Mouse (Mus musculus) layer of hippocampus, adult 2 months (tissue): ENCODE measurements around the gene Mgst1. TPM values are rescaled to one million over a fixed set of nuclear protein-coding genes. Genes with fewer than 3 reads are reported as not detected.

Experiments used
- DNase-seq, 2 experiments: peaks; one replicate each; pipeline ENCODE4 v3.0.0; 2022; ENCODE audit warnings: low spot score in 2 of 2
- H3K27ac ChIP-seq: fragments of 200-600 bp; 2 replicates; pipeline ENCODE4 v1.8.1; 2022
- H3K4me3 ChIP-seq: fragments of 200-600 bp; 2 replicates; pipeline ENCODE4 v1.8.1; 2022; ENCODE audit warnings: mild to moderate bottlenecking
- CTCF ChIP-seq: fragments of 200-600 bp; conservative IDR thresholded peaks from 2 replicates; pipeline ENCODE4 v1.8.1; 2022; ENCODE audit warnings: antibody characterized with exemption, mild to moderate bottlenecking, moderate library complexity
- long read RNA-seq, 2 experiments: library from polyadenylated mRNA; stranded (forward); transcript quantifications; one replicate each; pipeline ENCODE4 v2.0.0; 2021; ENCODE audit warnings: borderline mapping rate in 2 of 2
- total RNA-seq, 2 experiments: library from RNA; stranded (reverse); gene quantifications; 2 replicates each; pipeline ENCODE4 v1.2.3; 2021

Gene Mgst1
- total RNA-seq, result 10 to 100 TPM; 11.2 to 15.1 TPM
- long read RNA-seq, experiment 1, transcript Mgst1-201 (4 exons, 1,167 nt), result major isoform, 9 of 9 reads
- long read RNA-seq, experiment 1, partial matches to known transcripts, result 0 of 9 reads
- long read RNA-seq, experiment 1, other reads (novel, unspliced or antisense), result 0 of 9 reads
- long read RNA-seq, experiment 2, transcript Mgst1-201 (4 exons, 1,167 nt), result major isoform, 11 of 12 reads
- long read RNA-seq, experiment 2, partial matches to known transcripts, result 1 of 12 reads
- long read RNA-seq, experiment 2, other reads (novel, unspliced or antisense), result 0 of 12 reads

- Histone ChIP-seq H3K27ac (0 out of 2 replicates have a peak within 1 kb of the TSS, but pooled peaks have one; percentile 7), H3K4me3 (peak within 1 kb of the TSS; percentile 44)
- no peak for TF ChIP-seq CTCF
- DNase-seq, result no peak
These were observed at the start of gene Mgst1 for GRCm38 (mm10) chr6:138139930-138140329. Gene Mgst1, plus strand, starts transcription at chr6:138140316.

DNA sequence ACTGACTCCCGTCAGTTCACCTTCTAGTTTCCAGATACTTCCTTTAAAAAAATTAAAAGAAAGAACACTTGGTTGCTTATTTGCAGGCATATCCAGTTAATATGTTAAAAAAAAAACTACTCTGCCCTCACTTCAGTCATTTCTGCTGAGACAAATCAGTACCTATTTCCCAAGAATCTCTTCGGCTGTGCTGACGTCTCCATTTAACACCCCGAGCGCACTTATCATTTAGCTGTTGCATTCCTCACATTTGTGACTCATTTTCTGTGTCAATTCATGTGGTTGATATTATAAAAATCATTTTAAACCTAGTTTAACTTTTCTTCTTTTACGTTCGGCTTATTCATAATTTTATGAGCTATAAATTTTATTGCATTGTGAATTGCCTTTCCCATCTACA is 47.7 kb upstream of the Mgst1 start:
- no peak for DNase-seq
- no peak overlapping the region for H3K4me3 ChIP-seq
- TF ChIP-seq CTCF, result no peak
- H3K27ac ChIP-seq, result no peak overlapping the region

GRCm38 (mm10) chr6:138095060-138095459 is 45.1 kb upstream of the Mgst1 start:
- no peak for DNase-seq
- no peak for TF ChIP-seq CTCF
- H3K27ac ChIP-seq, result no peak overlapping the region
- no peak overlapping the region for H3K4me3 ChIP-seq

DNA sequence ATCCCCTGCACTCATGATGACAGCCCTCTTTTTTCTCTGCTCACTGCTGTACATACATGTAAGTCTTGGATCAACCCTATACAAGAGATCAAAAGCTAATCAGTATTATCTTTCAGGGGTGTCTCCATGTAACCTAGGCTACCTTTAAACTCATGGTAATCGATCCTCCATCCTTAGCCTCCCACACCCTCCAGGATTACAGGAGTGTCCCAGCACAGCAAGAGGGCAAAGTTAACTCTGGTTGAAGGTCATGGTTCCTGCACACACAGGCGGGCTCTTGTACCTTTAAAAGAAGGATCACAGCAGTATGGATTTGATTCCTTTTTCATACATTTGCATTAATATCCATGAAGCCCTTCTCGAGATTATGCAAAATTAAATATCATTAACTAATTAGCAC is 40.5 kb upstream of the Mgst1 start:
- no peak overlapping the region for H3K4me3 ChIP-seq
- no peak for TF ChIP-seq CTCF
- DNase-seq, result no peak
- no peak overlapping the region for H3K27ac ChIP-seq

- DNase-seq, result no peak
- Histone ChIP-seq H3K4me3 (no peak overlapping the region), H3K27ac (no peak overlapping the region)
- TF ChIP-seq CTCF, result no peak
These were observed 38.3 kb upstream of the Mgst1 start for GRCm38 (mm10) chr6:138101843-138102242.

DNA sequence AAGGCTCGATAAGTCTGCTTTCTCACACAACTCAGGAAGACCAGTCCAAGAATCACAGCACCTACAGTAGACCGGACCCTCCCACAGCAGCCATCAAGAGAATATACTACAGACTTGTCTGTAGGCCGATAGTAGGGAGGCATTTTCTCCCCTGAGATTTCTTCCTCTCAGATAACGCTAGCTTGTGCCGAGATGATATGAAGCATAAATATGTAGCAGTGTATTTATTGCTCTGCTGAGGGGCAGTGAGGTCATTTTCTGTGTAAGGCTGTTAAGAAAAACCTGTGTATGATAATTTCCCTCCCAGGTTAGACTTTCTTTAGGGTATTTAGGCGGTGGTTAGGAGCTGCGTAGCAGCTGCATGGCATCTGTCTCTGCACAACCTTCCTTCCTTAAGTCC is 37.2 kb upstream of the Mgst1 start:
- TF ChIP-seq CTCF, result no peak
- H3K4me3 ChIP-seq, result no peak overlapping the region
- no peak for DNase-seq
- no peak overlapping the region for H3K27ac ChIP-seq

GRCm38 (mm10) chr6:138104559-138104958 is 35.6 kb upstream of the Mgst1 start:
- Histone ChIP-seq H3K27ac (no peak overlapping the region), H3K4me3 (no peak overlapping the region)
- no peak for TF ChIP-seq CTCF
- no peak for DNase-seq

DNA sequence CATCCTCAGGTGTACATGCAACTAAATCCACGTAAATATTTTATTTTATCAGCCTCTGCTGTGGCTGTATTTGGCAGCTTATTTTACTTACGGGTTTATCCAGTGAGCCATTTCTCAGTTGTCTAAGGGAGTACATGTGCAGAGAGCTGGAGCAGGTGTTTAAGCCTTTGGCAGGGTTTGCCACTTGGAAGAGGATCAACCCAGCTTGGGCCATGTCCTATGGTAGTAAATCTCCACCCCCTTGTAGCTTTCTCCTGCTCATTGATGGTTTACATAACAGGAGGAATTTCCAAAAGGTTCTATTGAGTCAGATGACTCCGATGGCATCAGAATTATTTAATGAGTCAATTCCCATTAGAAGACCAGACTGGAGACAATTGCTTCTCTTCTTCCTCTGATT is 22.6 kb upstream of the Mgst1 start:
- no peak overlapping the region; the same call in 1 of the 2 replicates for H3K27ac ChIP-seq
- no peak for DNase-seq
- no peak overlapping the region for H3K4me3 ChIP-seq
- no peak for TF ChIP-seq CTCF

DNA sequence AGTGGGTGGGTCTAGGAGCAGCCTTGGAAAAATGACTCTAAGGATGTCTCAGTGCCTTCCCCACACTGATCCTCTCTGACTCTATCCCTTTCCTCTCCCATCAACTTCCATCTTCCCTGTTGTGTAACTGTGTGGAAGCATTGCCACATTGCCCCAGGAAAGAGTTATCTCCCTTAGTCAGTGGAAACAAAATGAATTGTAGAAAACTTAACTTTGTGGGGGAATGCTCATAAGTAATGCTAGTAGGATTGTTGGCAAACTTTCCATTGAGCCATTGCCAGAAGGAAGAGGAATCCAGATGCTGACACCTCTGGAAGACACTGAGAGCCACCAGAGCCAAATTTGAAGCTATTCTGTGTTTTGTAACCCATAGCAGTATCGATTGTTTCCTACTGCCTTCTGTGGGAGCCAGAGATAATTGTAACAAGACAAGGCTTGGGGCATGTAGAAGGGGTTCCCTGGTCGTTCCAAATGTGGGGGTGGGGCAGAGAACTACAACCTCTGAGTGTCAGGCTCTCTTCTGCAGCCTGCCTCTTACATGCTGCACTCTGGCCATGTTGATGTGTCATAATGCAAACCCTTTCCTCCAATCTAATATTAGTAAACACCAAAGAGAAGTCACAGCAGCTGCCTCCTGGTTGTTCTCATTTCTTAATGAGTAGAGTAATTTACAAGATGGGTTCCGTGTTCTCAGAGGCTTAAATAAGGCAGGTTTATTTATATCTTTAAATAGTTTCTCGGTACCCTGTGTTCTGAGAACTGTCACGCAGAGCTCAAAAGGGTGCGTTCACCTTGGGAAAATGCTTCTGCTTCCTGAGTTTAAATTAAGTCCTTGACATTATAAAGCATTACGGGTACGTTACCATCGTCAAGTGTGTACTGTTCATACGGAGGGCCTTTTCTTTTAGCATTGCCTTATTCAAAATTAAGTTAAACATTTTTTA is 11.5 kb upstream of the Mgst1 start:
- Histone ChIP-seq H3K4me3 (no peak overlapping the region), H3K27ac (0 out of 2 replicates have a peak overlapping the region, but pooled peaks have one; percentile 29)
- no peak for TF ChIP-seq CTCF
- DNase-seq, result no peak

DNA sequence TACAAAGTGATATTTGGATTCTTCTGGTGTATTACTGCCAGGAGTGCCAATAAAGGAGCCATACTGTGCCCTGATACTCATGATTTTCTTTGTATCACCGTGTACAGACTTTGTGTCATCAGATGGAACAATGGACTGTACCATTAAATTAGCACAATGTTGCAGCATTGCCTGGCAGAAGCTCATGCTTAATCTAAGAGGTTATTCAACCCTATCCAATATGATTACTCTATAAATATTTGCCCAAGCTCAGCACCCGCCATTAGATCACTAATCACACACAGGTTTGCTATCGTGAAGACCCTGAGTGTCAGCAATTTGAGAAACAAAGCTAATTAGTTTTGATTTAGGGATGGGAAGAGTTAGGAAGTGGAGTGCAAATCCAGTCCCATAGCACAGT is 9.6 kb upstream of the Mgst1 start:
- no peak overlapping the region for H3K27ac ChIP-seq
- TF ChIP-seq CTCF, result no peak
- DNase-seq, result no peak
- no peak overlapping the region for H3K4me3 ChIP-seq

DNA sequence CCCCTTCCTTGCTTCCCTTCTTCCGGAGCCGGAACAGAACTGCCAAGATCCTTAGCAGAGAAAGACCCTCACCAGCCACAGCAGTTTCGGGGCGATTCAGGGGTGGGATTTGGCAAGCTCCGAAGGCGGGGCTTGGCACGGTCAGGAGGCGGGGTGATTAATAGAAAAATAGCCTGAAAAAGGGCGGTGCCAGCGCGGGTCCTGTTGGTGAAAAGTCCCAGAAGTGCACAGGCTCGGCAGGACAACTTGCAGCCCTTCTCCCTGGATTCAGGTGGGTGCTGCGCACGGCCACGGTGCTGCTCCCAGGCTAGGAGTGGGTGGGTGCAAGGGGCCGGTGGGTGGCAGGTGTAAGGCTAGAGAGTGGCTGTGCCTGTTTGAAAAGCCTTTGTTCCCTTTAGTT is 220 bp downstream of the Mgst1 start:
- 0 out of 2 replicates have a peak overlapping the region, but pooled peaks have one; percentile 7 for H3K27ac ChIP-seq
- peak overlapping the region; percentile 44 for H3K4me3 ChIP-seq

DNA sequence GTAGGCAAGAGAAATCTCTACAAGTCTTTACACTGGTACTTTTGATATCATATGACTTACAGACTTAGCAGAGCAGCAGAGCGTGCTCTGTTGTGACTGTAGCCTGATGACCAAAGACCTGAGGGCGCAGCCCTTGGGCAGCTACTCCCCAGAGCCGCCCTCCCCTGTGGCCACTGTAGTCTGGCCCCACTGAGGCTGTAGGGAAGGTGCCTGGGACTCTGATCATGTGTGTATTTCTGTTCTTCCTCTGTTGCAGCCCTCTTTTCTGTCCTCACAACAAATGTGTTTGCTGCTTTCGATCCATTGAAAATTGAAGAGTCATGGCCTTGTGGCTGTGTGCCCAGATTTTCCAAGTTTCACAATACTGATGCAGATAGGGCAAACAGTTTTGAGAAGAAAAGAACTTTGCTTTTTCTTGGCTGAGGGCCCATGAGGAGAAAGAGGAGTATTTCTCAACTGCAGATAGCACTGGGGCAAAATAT is 1.0 kb downstream of the Mgst1 start:
- no peak for TF ChIP-seq CTCF
- H3K4me3 ChIP-seq, result peak overlapping the region; percentile 44; the same call in 1 of the 2 replicates
- DNase-seq, result peak in 1 of 2 experiments; percentile 12
- no peak overlapping the region for H3K27ac ChIP-seq

More for the DNA sequence above, 220 bp downstream of the Mgst1 start:
- TF ChIP-seq CTCF, result no peak
- DNase-seq, result no peak

DNA sequence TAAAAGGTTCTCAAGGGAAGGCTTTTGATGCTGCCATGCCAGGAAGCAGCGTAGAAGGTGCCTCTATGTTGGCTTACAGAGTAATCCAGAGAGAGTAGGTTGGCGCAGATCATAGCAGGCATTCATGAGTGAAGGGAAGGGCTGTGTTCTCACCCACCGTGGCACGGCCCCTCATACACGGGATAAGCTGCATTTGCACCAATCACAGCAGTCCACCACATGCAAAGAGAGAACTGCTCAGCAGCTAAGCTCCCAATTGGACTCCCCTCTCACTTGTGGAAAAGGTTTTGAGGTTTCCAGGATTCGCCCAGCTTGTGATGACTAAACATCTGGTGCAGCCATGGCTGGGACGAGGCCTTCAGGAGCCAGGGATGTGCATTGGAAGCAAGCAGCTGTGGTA is 2.5 kb downstream of the Mgst1 start:
- TF ChIP-seq CTCF, result no peak
- H3K4me3 ChIP-seq, result no peak overlapping the region
- no peak for DNase-seq
- H3K27ac ChIP-seq, result no peak overlapping the region
